Mouse (Mus musculus) liver, postnatal 0 days (tissue): ENCODE results near the gene Tk2.

Experiments used
- CTCF ChIP-seq: sonication (generic); IDR thresholded peaks from 2 replicates; pipeline ENCODE4 v1.5.1; 2016; ENCODE audit warnings: antibody characterized with exemption, low read depth
- EP300 ChIP-seq: IDR thresholded peaks from 2 replicates; pipeline ENCODE4 v1.6.1; 2016; ENCODE audit warnings: antibody characterized with exemption, low read depth, mild to moderate bottlenecking

- no peak for TF ChIP-seq CTCF
- TF ChIP-seq EP300: no peak
Observed at GRCm38 (mm10) chr8:104248276-104248675, at the start of gene Tk2.
